Mouse (Mus musculus): ENCODE measurements around the gene Fcrls.
A peak's percentile ranks its signal among the peaks of the same experiment; 100 is the strongest.

The Fcrls gene

GRCm38 (mm10) chr3:87263436-87263835 lies at the start of gene Fcrls:
Gene Fcrls (minus strand): TSS chr3:87263738.
- DNase-seq (ENCODE audit: extremely low spot score, low spot score): no peak

DNA sequence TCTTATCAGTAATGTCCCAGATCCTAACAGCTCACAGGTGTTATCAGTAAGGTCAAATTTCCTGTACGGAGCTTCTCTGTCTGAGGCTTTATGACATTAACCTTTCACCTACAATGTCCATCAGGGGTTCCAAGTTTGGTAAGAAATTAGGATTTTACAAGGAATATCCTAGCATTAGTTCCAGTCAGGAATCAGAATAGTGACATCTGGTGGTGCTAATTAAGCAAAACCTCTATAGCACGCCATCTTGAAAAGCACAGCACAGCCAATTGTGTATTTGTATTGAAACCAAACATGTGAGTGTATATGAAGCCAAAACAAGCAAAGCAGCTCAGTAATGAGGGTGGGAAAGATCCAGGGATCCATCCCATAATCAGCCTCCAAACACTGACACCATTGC lies 46.4 kb upstream of the Fcrls start:
- DNase-seq (ENCODE audit: extremely low spot score, low spot score): no peak

GRCm38 (mm10) chr3:87299901-87300300 lies 36.4 kb upstream of the Fcrls start:
- no peak for DNase-seq (ENCODE audit: extremely low spot score, low spot score)

- DNase-seq (ENCODE audit: extremely low spot score, low spot score): no peak
Observed at GRCm38 (mm10) chr3:87274372-87274771, 10.8 kb upstream of the Fcrls start.

DNA sequence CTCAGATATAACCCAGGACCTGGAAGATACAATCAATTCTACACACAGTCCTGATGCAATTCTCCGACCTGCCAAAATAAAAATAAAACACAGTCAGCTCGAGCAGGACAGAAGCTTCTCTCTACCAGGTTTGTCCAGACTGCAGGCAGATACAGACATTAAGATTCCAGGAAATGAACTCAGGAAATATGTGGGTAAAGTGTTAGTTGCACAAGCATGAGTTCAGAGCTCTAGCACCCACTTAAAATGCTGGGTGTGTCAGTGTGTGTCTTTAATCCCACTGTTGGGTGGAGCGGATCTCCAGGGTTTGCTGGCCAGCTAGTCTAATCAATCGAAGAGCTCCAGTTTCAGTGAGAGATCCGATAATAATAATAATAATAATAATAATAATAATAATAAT lies 3.0 kb upstream of the Fcrls start:
- DNase-seq (ENCODE audit: extremely low spot score, low spot score): no peak

- DNase-seq (ENCODE audit: extremely low spot score, low spot score): no peak
Observed at GRCm38 (mm10) chr3:87255239-87255638, 8.3 kb downstream of the Fcrls start.

DNA sequence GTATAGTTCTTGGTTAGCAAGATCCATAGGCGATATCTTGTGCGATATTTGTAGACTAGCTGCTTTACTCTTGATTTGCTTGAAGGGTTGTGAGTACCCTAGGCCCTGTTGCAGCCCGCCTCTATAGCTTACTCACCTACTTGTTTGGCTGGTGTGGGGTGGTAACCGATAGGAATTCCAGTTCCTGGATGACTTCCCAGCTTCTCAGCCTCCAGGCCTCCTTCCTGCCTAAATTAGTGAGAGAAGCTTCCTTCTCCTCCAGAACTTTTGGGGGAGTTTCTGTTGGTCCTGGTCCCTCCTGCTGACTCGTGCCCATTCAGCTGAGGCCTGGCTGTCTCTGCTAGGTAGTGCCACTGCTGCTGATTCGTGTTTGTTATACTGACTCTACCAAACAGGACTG lies 14.0 kb downstream of the Fcrls start:
- DNase-seq (ENCODE audit: extremely low spot score, low spot score): no peak

- DNase-seq (ENCODE audit: extremely low spot score, low spot score): no peak
Observed at GRCm38 (mm10) chr3:87247292-87247691, 16.2 kb downstream of the Fcrls start.

GRCm38 (mm10) chr3:87243654-87244053 lies 19.9 kb downstream of the Fcrls start:
- DNase-seq (ENCODE audit: extremely low spot score, low spot score): peak; percentile 23

GRCm38 (mm10) chr3:87240909-87241308 lies 22.6 kb downstream of the Fcrls start:
- no peak for DNase-seq (ENCODE audit: extremely low spot score, low spot score)

DNA sequence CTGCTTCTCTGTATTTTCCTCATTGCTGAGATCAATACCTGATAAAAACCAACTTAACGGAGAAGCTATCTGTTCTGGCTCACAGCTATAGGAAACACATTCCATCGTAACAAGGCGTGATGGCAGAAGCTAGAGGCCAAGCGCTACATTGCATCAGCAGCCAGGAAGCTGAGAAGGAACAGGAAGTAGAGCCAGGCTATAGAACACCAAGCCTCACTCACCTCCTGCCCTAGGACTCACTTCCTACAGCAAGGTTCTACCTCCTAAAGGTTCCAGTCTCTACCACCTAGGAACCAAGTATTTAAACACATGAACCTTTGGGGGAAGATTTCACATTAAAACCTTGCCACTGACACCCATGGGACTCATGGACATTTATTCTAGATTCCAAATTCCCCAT lies 39.9 kb downstream of the Fcrls start:
- no peak for DNase-seq (ENCODE audit: extremely low spot score, low spot score)

- DNase-seq (ENCODE audit: extremely low spot score, low spot score): no peak
Observed at GRCm38 (mm10) chr3:87222346-87222745, 41.2 kb downstream of the Fcrls start.

GRCm38 (mm10) chr3:87215176-87215575 lies 48.4 kb downstream of the Fcrls start:
- no peak for DNase-seq (ENCODE audit: extremely low spot score, low spot score)

- no peak for DNase-seq (ENCODE audit: extremely low spot score, low spot score)
Observed at GRCm38 (mm10) chr3:87214221-87214864, 49.2 kb downstream of the Fcrls start.

DNA sequence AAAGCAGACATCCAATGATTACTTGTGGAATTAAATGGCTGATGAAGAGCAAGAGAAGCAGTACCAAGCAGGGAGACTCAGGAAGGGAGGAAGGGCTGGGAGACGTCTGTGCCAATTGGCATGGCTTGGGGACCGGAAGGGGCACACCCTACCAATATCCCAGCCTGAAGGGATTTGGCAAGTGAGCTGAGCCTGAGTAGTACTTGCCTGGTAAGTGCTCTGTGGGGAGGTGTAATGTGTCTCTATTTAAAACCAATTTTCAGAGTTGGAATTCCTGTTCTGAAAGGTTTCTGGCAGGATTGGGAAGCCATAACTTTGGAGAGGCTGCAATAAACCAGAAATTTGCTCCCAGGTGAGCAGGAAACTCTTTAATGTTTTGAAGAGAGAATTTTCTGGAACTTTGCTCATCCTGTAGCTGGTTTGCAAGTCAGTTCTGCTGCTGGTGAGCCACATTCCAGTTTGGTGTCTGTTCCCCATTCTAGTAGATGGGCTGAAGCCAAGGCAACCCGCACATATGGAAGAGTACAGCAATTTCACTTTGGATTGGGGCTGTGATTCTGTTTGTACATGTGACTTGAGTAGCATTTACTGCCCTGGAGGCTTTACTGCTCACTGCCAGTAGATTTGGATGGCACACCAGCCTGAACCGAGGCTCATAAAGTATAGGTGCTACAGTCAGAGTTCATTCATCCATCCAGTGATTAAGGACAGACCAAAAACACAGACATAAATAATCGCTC lies 57.0 kb downstream of the Fcrls start:
- DNase-seq (ENCODE audit: extremely low spot score, low spot score): no peak

Data from neural tube, embryonic 10.5 days (tissue).